Mouse (Mus musculus) c-Kit-positive CD71-positive TER-119-positive erythroid progenitor cells, embryonic 14.5 days (primary cell): ENCODE measurements around the gene B230118H07Rik.

Source experiments
- DNase-seq: peaks from one replicate; pipeline ENCODE4 v3.0.0-alpha.2; 2013; ENCODE audit warnings: low spot score

Gene B230118H07Rik

GRCm38 (mm10) chr2:101638979-101639839 is 10.1 kb downstream of the B230118H07Rik start:
- no peak for DNase-seq

GRCm38 (mm10) chr2:101628297-101629236 is 20.8 kb downstream of the B230118H07Rik start:
- DNase-seq = peak; percentile 82

- DNase-seq = no peak
These were observed 22.1 kb downstream of the B230118H07Rik start for GRCm38 (mm10) chr2:101627227-101627626.

GRCm38 (mm10) chr2:101624526-101624925 is 24.8 kb downstream of the B230118H07Rik start, which contains the start of gene Rag2:
Rag2 (plus strand) TSS chr2:101624718.
- no peak for DNase-seq

- no peak for DNase-seq
These were observed 25.3 kb downstream of the B230118H07Rik start for GRCm38 (mm10) chr2:101624011-101624410.

- no peak for DNase-seq
These were observed 26.3 kb downstream of the B230118H07Rik start for GRCm38 (mm10) chr2:101623042-101623441.

- DNase-seq = no peak
These were observed 27.7 kb downstream of the B230118H07Rik start for GRCm38 (mm10) chr2:101621611-101622010.

GRCm38 (mm10) chr2:101620899-101621298 is 28.4 kb downstream of the B230118H07Rik start:
- no peak for DNase-seq

GRCm38 (mm10) chr2:101618373-101618772 is 31.0 kb downstream of the B230118H07Rik start:
- no peak for DNase-seq

GRCm38 (mm10) chr2:101615464-101616305 is 33.6 kb downstream of the B230118H07Rik start:
- DNase-seq = no peak

- DNase-seq = no peak
These were observed 38.5 kb downstream of the B230118H07Rik start for GRCm38 (mm10) chr2:101610861-101611260.

GRCm38 (mm10) chr2:101608232-101608894 is 41.0 kb downstream of the B230118H07Rik start:
- no peak for DNase-seq

- DNase-seq = no peak
These were observed 46.2 kb downstream of the B230118H07Rik start for GRCm38 (mm10) chr2:101603099-101603498.

- no peak for DNase-seq
These were observed 48.6 kb downstream of the B230118H07Rik start for GRCm38 (mm10) chr2:101600703-101601102.

- DNase-seq = no peak
These were observed 50.8 kb downstream of the B230118H07Rik start for GRCm38 (mm10) chr2:101598190-101599181.

GRCm38 (mm10) chr2:101597186-101597585 is 52.1 kb downstream of the B230118H07Rik start:
- no peak for DNase-seq

GRCm38 (mm10) chr2:101594681-101595080 is 54.7 kb downstream of the B230118H07Rik start:
- no peak for DNase-seq

GRCm38 (mm10) chr2:101592886-101593285 is 56.4 kb downstream of the B230118H07Rik start:
- no peak for DNase-seq

GRCm38 (mm10) chr2:101592023-101592841 is 57.1 kb downstream of the B230118H07Rik start:
- no peak for DNase-seq
